Mouse (Mus musculus) natural killer cell, adult 2 months (primary cell): ENCODE measurements around the gene Qrich2.

Experiments used
- DNase-seq, 2 experiments: peaks; one replicate each; pipeline ENCODE4 v3.0.0; 2022; ENCODE audit warnings: low spot score in 2 of 2

Gene Qrich2

GRCm38 (mm10) chr11:116445596-116446307 is 20.3 kb downstream of the Qrich2 start:
- DNase-seq, result peak; percentile 87 to 91

- no peak for DNase-seq
These were observed 22.1 kb downstream of the Qrich2 start for GRCm38 (mm10) chr11:116443935-116444334.

GRCm38 (mm10) chr11:116443311-116443710 is 22.7 kb downstream of the Qrich2 start:
- DNase-seq, result no peak

- no peak for DNase-seq
These were observed 23.2 kb downstream of the Qrich2 start for GRCm38 (mm10) chr11:116442867-116443177.

- DNase-seq, result no peak
These were observed 23.7 kb downstream of the Qrich2 start for GRCm38 (mm10) chr11:116442129-116442866.

- no peak for DNase-seq
These were observed 25.5 kb downstream of the Qrich2 start for GRCm38 (mm10) chr11:116440408-116441068.

GRCm38 (mm10) chr11:116439269-116440240 is 26.5 kb downstream of the Qrich2 start:
- peak; percentile 85 to 94 for DNase-seq

GRCm38 (mm10) chr11:116437541-116437940 is 28.5 kb downstream of the Qrich2 start:
- DNase-seq, result no peak

GRCm38 (mm10) chr11:116436725-116437331 is 29.2 kb downstream of the Qrich2 start:
- peak; percentile 53 to 58 for DNase-seq

GRCm38 (mm10) chr11:116435992-116436724 is 29.9 kb downstream of the Qrich2 start:
- no peak for DNase-seq

GRCm38 (mm10) chr11:116434967-116435752 is 30.9 kb downstream of the Qrich2 start:
- DNase-seq, result no peak

- DNase-seq, result peak in 1 of 2 experiments; percentile 48
These were observed 31.6 kb downstream of the Qrich2 start for GRCm38 (mm10) chr11:116434287-116434966.

GRCm38 (mm10) chr11:116433356-116434286 is 32.4 kb downstream of the Qrich2 start, which contains the start of gene Ubald2:
Gene Ubald2 (plus strand): TSS chr11:116434094.
- peak; percentile 99 for DNase-seq

- no peak for DNase-seq
These were observed 33.3 kb downstream of the Qrich2 start for GRCm38 (mm10) chr11:116432593-116433355.

- no peak for DNase-seq
These were observed 33.9 kb downstream of the Qrich2 start for GRCm38 (mm10) chr11:116432127-116432526.

- DNase-seq, result no peak
These were observed 34.5 kb downstream of the Qrich2 start for GRCm38 (mm10) chr11:116431428-116432077.
